Mouse (Mus musculus) CH12.LX (cell line): ENCODE data around the gene Mipep. TPM values are rescaled to one million over a fixed set of nuclear protein-coding genes. Genes with fewer than 3 reads are reported as not detected.

Experiments
- DNase-seq: peaks from one replicate; pipeline ENCODE4 v3.0.0-alpha.2; 2013; ENCODE audit errors: extremely low read depth
- H3K27ac ChIP-seq: 2 replicates; pipeline ENCODE4 v1.5.1; 2012; ENCODE audit warnings: low read depth, mild to moderate bottlenecking, control low read depth, moderate library complexity; ENCODE audit not compliant: insufficient read depth
- H3K27me3 ChIP-seq: replicated peaks from 2 replicates; pipeline ENCODE3; 2012; ENCODE audit warnings: inconsistent platforms
- H3K36me3 ChIP-seq, 2 experiments: replicated peaks in 1 of 2; 2 replicates each; pipeline versions ENCODE3 to v1.6.1; 2012; ENCODE audit warnings: inconsistent platforms in 1 of 2, low read length in 1 of 2, mild to moderate bottlenecking in 1 of 2, mixed read lengths in 1 of 2, moderate library complexity in 1 of 2; ENCODE audit not compliant: control insufficient read depth in 1 of 2, insufficient read depth in 1 of 2
- H3K4me1 ChIP-seq, 2 experiments: 2 replicates each; pipeline ENCODE4 v1.6.1; 2012; ENCODE audit warnings: inconsistent platforms in 1 of 2, moderate library complexity in 1 of 2; ENCODE audit not compliant: insufficient read depth in 2 of 2, control insufficient read depth in 1 of 2
- H3K4me2 ChIP-seq: 2 replicates; pipeline ENCODE4 v1.6.1; 2012; ENCODE audit warnings: low read depth, mild to moderate bottlenecking, control low read depth; ENCODE audit not compliant: poor library complexity, insufficient read depth, severe bottlenecking
- H3K4me3 ChIP-seq, 3 experiments: fragments of 150-350 bp in 1 of 3; sonication (generic) in 1 of 3; replicated peaks in 1 of 3; 2 replicates each; pipeline versions ENCODE3 to v1.5.1; 2011 to 2012; ENCODE audit warnings: low read depth in 2 of 3, low read length in 2 of 3, mild to moderate bottlenecking in 2 of 3, moderate library complexity in 2 of 3, control low read depth in 1 of 3, improper control_type of control experiment in 1 of 3, inconsistent platforms in 1 of 3, mixed read lengths in 1 of 3; ENCODE audit not compliant: poor library complexity in 1 of 3
- H3K79me2 ChIP-seq: replicated peaks from 2 replicates; pipeline ENCODE4 v1.6.1; 2012; ENCODE audit warnings: mild to moderate bottlenecking, moderate library complexity; ENCODE audit not compliant: control insufficient read depth, poor library complexity, insufficient read depth, severe bottlenecking; ENCODE audit errors: extremely low read depth
- H3K9ac ChIP-seq: 2 replicates; pipeline ENCODE4 v1.6.1; 2012; ENCODE audit warnings: low read depth, mild to moderate bottlenecking, control low read depth, moderate library complexity; ENCODE audit not compliant: insufficient read depth
- H3K9me3 ChIP-seq: replicated peaks from 2 replicates; pipeline ENCODE3; 2012; ENCODE audit warnings: low read length, inconsistent platforms, mixed read lengths
- BHLHE40 ChIP-seq: IDR thresholded peaks from 2 replicates; pipeline ENCODE4 v1.6.1; 2011; ENCODE audit warnings: mild to moderate bottlenecking, low read depth, low read length, improper control_type of control experiment
- CHD1 ChIP-seq: IDR thresholded peaks from 2 replicates; pipeline ENCODE4 v1.6.1; 2012; ENCODE audit warnings: low read depth, low read length, improper control_type of control experiment, inconsistent platforms
- CHD2 ChIP-seq: IDR thresholded peaks from 2 replicates; pipeline ENCODE4 v1.6.1; 2011; ENCODE audit warnings: low read length, improper control_type of control experiment
- CTCF ChIP-seq, 2 experiments: IDR thresholded peaks in 1 of 2; conservative IDR thresholded peaks in 1 of 2; 2 replicates each; pipeline ENCODE4 v1.5.1; 2011 to 2012; ENCODE audit warnings: low read depth in 2 of 2, low read length in 2 of 2, improper control_type of control experiment in 1 of 2, inconsistent platforms in 1 of 2, mild to moderate bottlenecking in 1 of 2, moderate library complexity in 1 of 2
- E2F4 ChIP-seq: IDR thresholded peaks from 2 replicates; pipeline ENCODE4 v1.6.1; 2011; ENCODE audit warnings: low read depth, low read length, improper control_type of control experiment; ENCODE audit not compliant: insufficient replicate concordance
- ELF1 ChIP-seq: IDR thresholded peaks from 2 replicates; pipeline ENCODE4 v1.6.1; 2014; ENCODE audit warnings: low read depth, mild to moderate bottlenecking, inconsistent platforms, low read length, improper control_type of control experiment
- EP300 ChIP-seq: IDR thresholded peaks from 2 replicates; pipeline ENCODE4 v1.6.1; 2011; ENCODE audit warnings: low read length, improper control_type of control experiment
- ETS1 ChIP-seq: conservative IDR thresholded peaks from 2 replicates; pipeline ENCODE4 v1.6.1; 2012; ENCODE audit warnings: low read depth, mild to moderate bottlenecking, inconsistent platforms, low read length, improper control_type of control experiment, moderate library complexity
- GABPA ChIP-seq: IDR thresholded peaks from 2 replicates; pipeline ENCODE4 v1.6.1; 2012; ENCODE audit warnings: low read depth, low read length, improper control_type of control experiment, inconsistent platforms; ENCODE audit not compliant: insufficient replicate concordance
- HCFC1 ChIP-seq: IDR thresholded peaks from 2 replicates; pipeline ENCODE4 v1.6.1; 2012; ENCODE audit warnings: low read depth, mild to moderate bottlenecking, inconsistent platforms, low read length, improper control_type of control experiment
- IRF4 ChIP-seq: IDR thresholded peaks from 2 replicates; pipeline ENCODE4 v1.6.1; 2014; ENCODE audit warnings: low read depth, mild to moderate bottlenecking, inconsistent platforms, low read length, improper control_type of control experiment
- JUN ChIP-seq: IDR thresholded peaks from 2 replicates; pipeline ENCODE4 v1.6.1; 2011; ENCODE audit warnings: low read depth, mild to moderate bottlenecking, low read length, improper control_type of control experiment, moderate library complexity; ENCODE audit not compliant: insufficient read depth
- JUND ChIP-seq: conservative IDR thresholded peaks from 2 replicates; pipeline ENCODE4 v1.6.1; 2011; ENCODE audit warnings: low read depth, low read length, improper control_type of control experiment
- KAT2A ChIP-seq: IDR thresholded peaks from 2 replicates; pipeline ENCODE4 v1.6.1; 2012; ENCODE audit warnings: low read length, improper control_type of control experiment, inconsistent platforms; ENCODE audit not compliant: insufficient replicate concordance
- MAFK ChIP-seq: IDR thresholded peaks from 2 replicates; pipeline ENCODE4 v1.6.1; 2011; ENCODE audit warnings: low read length, improper control_type of control experiment; ENCODE audit not compliant: insufficient replicate concordance
- MAX ChIP-seq: IDR thresholded peaks from 2 replicates; pipeline ENCODE4 v1.6.1; 2011; ENCODE audit warnings: low read length, improper control_type of control experiment
- MAZ ChIP-seq: IDR thresholded peaks from 2 replicates; pipeline ENCODE4 v1.6.1; 2012; ENCODE audit warnings: low read depth, mild to moderate bottlenecking, inconsistent platforms, low read length, improper control_type of control experiment, moderate library complexity
- MEF2A ChIP-seq: IDR thresholded peaks from 2 replicates; pipeline ENCODE4 v1.6.1; 2014; ENCODE audit warnings: low read depth, mild to moderate bottlenecking, inconsistent platforms, low read length, improper control_type of control experiment, borderline replicate concordance
- MXI1 ChIP-seq: IDR thresholded peaks from 2 replicates; pipeline ENCODE4 v1.6.1; 2011; ENCODE audit warnings: mild to moderate bottlenecking, low read depth, low read length, improper control_type of control experiment
- MYC ChIP-seq: IDR thresholded peaks from 2 replicates; pipeline ENCODE4 v1.6.1; 2011; ENCODE audit warnings: low read depth, mild to moderate bottlenecking, improper control_type of control experiment, low read length
- NELFE ChIP-seq: IDR thresholded peaks from 2 replicates; pipeline ENCODE4 v1.6.1; 2011; ENCODE audit warnings: low read depth, low read length, improper control_type of control experiment
- NRF1 ChIP-seq: IDR thresholded peaks from 2 replicates; pipeline ENCODE4 v1.6.1; 2014; ENCODE audit warnings: low read depth, mild to moderate bottlenecking, inconsistent platforms, low read length, improper control_type of control experiment, moderate library complexity
- PAX5 ChIP-seq: IDR thresholded peaks from 2 replicates; pipeline ENCODE4 v1.6.1; 2012; ENCODE audit warnings: low read length, inconsistent platforms, mixed read lengths
- POLR2A ChIP-seq: IDR thresholded peaks from 2 replicates; pipeline ENCODE4 v1.6.1; 2011; ENCODE audit warnings: low read depth, mild to moderate bottlenecking, improper control_type of control experiment, low read length
- POLR2AphosphoS2 ChIP-seq: IDR thresholded peaks from 2 replicates; pipeline ENCODE4 v1.6.1; 2011; ENCODE audit warnings: low read depth, low read length, improper control_type of control experiment
- RAD21 ChIP-seq: IDR thresholded peaks from 2 replicates; pipeline ENCODE4 v1.6.1; 2011; ENCODE audit warnings: low read depth, mild to moderate bottlenecking, low read length, improper control_type of control experiment, moderate library complexity
- RCOR1 ChIP-seq: conservative IDR thresholded peaks from 2 replicates; pipeline ENCODE4 v1.6.1; 2012; ENCODE audit warnings: low read depth, mild to moderate bottlenecking, inconsistent platforms, low read length, improper control_type of control experiment
- SIN3A ChIP-seq: IDR thresholded peaks from 2 replicates; pipeline ENCODE4 v1.6.1; 2012; ENCODE audit warnings: low read length, improper control_type of control experiment, inconsistent platforms
- SMC3 ChIP-seq: IDR thresholded peaks from 2 replicates; pipeline ENCODE4 v1.6.1; 2011; ENCODE audit warnings: low read depth, low read length, improper control_type of control experiment
- TBP ChIP-seq: conservative IDR thresholded peaks from 2 replicates; pipeline ENCODE4 v1.6.1; 2011; ENCODE audit warnings: low read depth, low read length, improper control_type of control experiment
- TCF12 ChIP-seq: IDR thresholded peaks from 2 replicates; pipeline ENCODE4 v1.6.1; 2014; ENCODE audit warnings: low read depth, mild to moderate bottlenecking, inconsistent platforms, low read length, improper control_type of control experiment
- UBTF ChIP-seq: IDR thresholded peaks from 2 replicates; pipeline ENCODE4 v1.6.1; 2012; ENCODE audit warnings: low read depth, mild to moderate bottlenecking, inconsistent platforms, low read length, improper control_type of control experiment, moderate library complexity
- USF1 ChIP-seq: IDR thresholded peaks from 2 replicates; pipeline ENCODE4 v1.6.1; 2014; ENCODE audit warnings: low read depth, mild to moderate bottlenecking, inconsistent platforms, low read length, improper control_type of control experiment
- USF2 ChIP-seq: conservative IDR thresholded peaks from 2 replicates; pipeline ENCODE4 v1.6.1; 2011; ENCODE audit warnings: low read depth, low read length, improper control_type of control experiment
- ZC3H11A ChIP-seq: IDR thresholded peaks from 2 replicates; pipeline ENCODE4 v1.6.1; 2012; ENCODE audit warnings: low read depth, mild to moderate bottlenecking, inconsistent platforms, low read length, improper control_type of control experiment
- ZKSCAN1 ChIP-seq: IDR thresholded peaks from 2 replicates; pipeline ENCODE4 v1.6.1; 2012; ENCODE audit warnings: low read depth, inconsistent platforms, low read length, improper control_type of control experiment, borderline replicate concordance
- ZMIZ1 ChIP-seq: IDR thresholded peaks from 2 replicates; pipeline ENCODE4 v1.6.1; 2012; ENCODE audit warnings: low read depth, mild to moderate bottlenecking, inconsistent platforms, low read length, improper control_type of control experiment
- ZNF384 ChIP-seq: IDR thresholded peaks from 2 replicates; pipeline ENCODE4 v1.6.1; 2012; ENCODE audit warnings: low read depth, low read length, improper control_type of control experiment, inconsistent platforms
- dilution Hi-C: fragments of 300-500 bp; cut with MboI; formaldehyde crosslinking; loops from 2 replicates; pipeline ENCODE4 v1.14.3; 2020; ENCODE audit warnings: low sequenced_read_pairs; ENCODE audit not compliant: extremely low pct_unique_long_range_greater_than_20kb, extremely low pct_ligation_motif_present
- in situ Hi-C: fragments of 300-500 bp; cut with MboI; formaldehyde crosslinking; loops from 3 replicates; pipeline ENCODE4 v1.14.3; 2019; ENCODE audit warnings: low sequenced_read_pairs, low pct_ligation_motif_present, low pct_unique_long_range_greater_than_20kb, mixed read lengths
- polyA plus RNA-seq: library from polyadenylated mRNA; unstranded; fragments of >175 nt; gene quantifications from 2 replicates; pipeline ENCODE4 v1.2.1, GENCODE M21; 2012; ENCODE audit warnings: low read depth; ENCODE audit not compliant: insufficient read length
- total RNA-seq, 2 experiments: library from RNA; depleted of rRNA; stranded (reverse); fragments of 300-350 nt in 1 of 2; fragments of >200 nt in 1 of 2; gene quantifications; 2 replicates each; pipeline ENCODE4 v1.2.3; 2012 to 2014

Gene Mipep
- total and polyA plus RNA-seq, 3 experiments, result 33.1 to 37.2 (median 36.6) TPM

- Histone ChIP-seq H3K27ac (no peak overlapping the region), H3K79me2 (no peaks in the 10 kb centered on the region), H3K9me3 (no peaks in the 10 kb centered on the region), H3K27me3 (no peaks in the 10 kb centered on the region), H3K36me3 (no peaks in the 10 kb centered on the region), H3K4me3 (peak overlapping the region; percentile 32 to 48 (median 36)), H3K4me1 (peaks cover 0 to 4% of the 10 kb centered on the region in 2 experiments; a peak in 1 of 4 replicates), H3K9ac (no peak overlapping the region), H3K4me2 (peak overlapping the region; percentile 44; the same call in 1 of the 2 replicates)
- dilution Hi-C loops (no loop called here), in situ Hi-C loops (loop anchor here (5.0 to 10.0 kb wide), 2 partner anchors 64 to 246 kb away; no protein-coding TSS in a partner anchor)
- TF ChIP-seq HCFC1, result no peak; the same call in 1 of the 2 replicates
- TF ChIP-seq JUN, result no peak
- TF ChIP-seq SMC3, result peak; percentile 81
- peak; percentile 57 for TF ChIP-seq ZC3H11A
- peak; percentile 60; the same call in 1 of the 2 replicates for TF ChIP-seq NELFE
- TF ChIP-seq RAD21, result peak; percentile 75
- TF ChIP-seq MYC, result peak; percentile 69; the same call in 1 of the 2 replicates
- TF ChIP-seq CTCF (conservative IDR thresholded peaks at IDR 0.05 in 1 of 2, IDR thresholded peaks at IDR 0.05 in 1 of 2; ENCODE audit: low read depth in 2 of 2, low read length in 2 of 2), result peak; percentile 97 to 98
- peak; percentile 62 for TF ChIP-seq MXI1
- peak; percentile 39; the same call in 1 of the 2 replicates for TF ChIP-seq NRF1
- TF ChIP-seq POLR2AphosphoS2, result no peak
- TF ChIP-seq MEF2A, result peak; percentile 76
- TF ChIP-seq TBP, result no peak
- 0 out of 2 replicates have a peak, but pooled peaks have one; percentile 46 for TF ChIP-seq ELF1
- 0 out of 2 replicates have a peak, but pooled peaks have one; percentile 31 for TF ChIP-seq MAZ
- no peak for TF ChIP-seq SIN3A
- no peak for TF ChIP-seq KAT2A
- no peak for TF ChIP-seq POLR2A
- no peak for TF ChIP-seq GABPA
- TF ChIP-seq BHLHE40, result peak; percentile 49
- peak; percentile 53; the same call in 1 of the 2 replicates for TF ChIP-seq IRF4
- TF ChIP-seq MAX, result no peak; the same call in 1 of the 2 replicates
- no peak for TF ChIP-seq E2F4
- TF ChIP-seq CHD2, result no peak
- TF ChIP-seq ZNF384, result peak; percentile 42; the same call in 1 of the 2 replicates
- TF ChIP-seq PAX5, result no peak
- TF ChIP-seq JUND, result peak; percentile 52
- TF ChIP-seq UBTF, result no peak
- no peak for TF ChIP-seq ZMIZ1
- no peak for TF ChIP-seq CHD1
- peak; percentile 46; the same call in 1 of the 2 replicates for TF ChIP-seq EP300
- no peak for TF ChIP-seq ETS1
- 0 out of 2 replicates have a peak, but pooled peaks have one; percentile 43 for TF ChIP-seq RCOR1
- TF ChIP-seq ZKSCAN1, result no peak
- TF ChIP-seq USF2, result no peak
- peak; percentile 40; the same call in 1 of the 2 replicates for TF ChIP-seq MAFK
- TF ChIP-seq TCF12, result no peak
- no peak; the same call in 1 of the 2 replicates for TF ChIP-seq USF1
- DNase-seq, result peak; percentile 74
These were observed 13.3 kb upstream of the Mipep start for GRCm38 (mm10) chr14:60771057-60771456.
